Mouse (Mus musculus) lung, postnatal 0 days (tissue): ENCODE measurements around the gene Dus3l. TPM values are rescaled to one million over a fixed set of nuclear protein-coding genes. Genes with fewer than 3 reads are reported as not detected.

Source experiments
- ATAC-seq: fragments of 200-750 bp; cut with Nextera tagmentation; 2 replicates; pipeline ENCODE4 v1.8.0; 2017; ENCODE audit warnings: moderate library complexity
- DNase-seq: peaks from one replicate; pipeline ENCODE4 v3.0.0-alpha.2; 2016; ENCODE audit warnings: low spot score
- H3K27ac ChIP-seq: fragments of 300-500 bp; sonication (generic); 2 replicates; pipeline ENCODE4 v1.5.1; 2014; ENCODE audit warnings: antibody characterized with exemption, mild to moderate bottlenecking, low read length, mixed read lengths
- H3K27me3 ChIP-seq: fragments of 300-500 bp; sonication (generic); replicated peaks from 2 replicates; pipeline ENCODE4 v1.6.1; 2014; ENCODE audit warnings: low read length, mixed read lengths; ENCODE audit not compliant: insufficient read depth
- H3K36me3 ChIP-seq: fragments of 300-500 bp; sonication (generic); 2 replicates; pipeline ENCODE4 v1.6.1; 2014; ENCODE audit warnings: low read length, mixed read lengths; ENCODE audit not compliant: insufficient read depth
- H3K4me1 ChIP-seq: fragments of 300-500 bp; sonication (generic); 2 replicates; pipeline ENCODE4 v1.6.1; 2014; ENCODE audit warnings: antibody characterized with exemption, low read depth, low read length, mixed read lengths; ENCODE audit not compliant: insufficient read depth
- H3K4me2 ChIP-seq: fragments of 300-500 bp; sonication (generic); replicated peaks from 2 replicates; pipeline ENCODE4 v1.6.1; 2014; ENCODE audit warnings: low read depth, mild to moderate bottlenecking, low read length, moderate library complexity, mixed read lengths
- H3K4me3 ChIP-seq: fragments of 300-500 bp; sonication (generic); 2 replicates; pipeline ENCODE4 v1.5.1; 2014; ENCODE audit warnings: low read depth, low read length
- H3K9ac ChIP-seq: fragments of 300-500 bp; sonication (generic); replicated peaks from 2 replicates; pipeline ENCODE4 v1.6.1; 2014; ENCODE audit warnings: low read depth, mild to moderate bottlenecking
- H3K9me3 ChIP-seq: fragments of 300-500 bp; sonication (generic); 2 replicates; pipeline ENCODE4 v1.6.1; 2016; ENCODE audit warnings: low read length, mixed read lengths
- CTCF ChIP-seq: IDR thresholded peaks from 2 replicates; pipeline ENCODE4 v1.5.1; 2016; ENCODE audit warnings: antibody characterized with exemption, mild to moderate bottlenecking
- EP300 ChIP-seq: IDR thresholded peaks from 2 replicates; pipeline ENCODE4 v1.6.1; 2016; ENCODE audit warnings: antibody characterized with exemption, mild to moderate bottlenecking, control low read depth
- WGBS: fragments of 180-500 bp; shearing (Covaris S2); extraction: QIAGEN DNeasy Blood & Tissue Kit; methylation state at CpG from one replicate; pipeline ENCODE4 v1.1.7; 2014; 5-methylcytosine and 5-hydroxymethylcytosine counted together
- polyA plus RNA-seq: library from polyadenylated mRNA; unstranded; fragments of >200 nt; fragmentation: Nextera tagmentation; extraction: Ambion mirVana; gene quantifications from 2 replicates; pipeline ENCODE4 v1.2.1, GENCODE M21; 2015

The Dus3l gene
- polyA plus RNA-seq, 1 experiment from 2014 or later, result 29.7 TPM

- DNase-seq (peak; percentile 90), ATAC-seq (peak; percentile 82)
- Histone ChIP-seq H3K27ac (no peak overlapping the region), H3K9ac (no peak overlapping the region), H3K4me2 (no peak overlapping the region), H3K4me3 (no peak overlapping the region), H3K36me3 (no peaks in the 10 kb centered on the region), H3K4me1 (peaks cover 7% of the 10 kb centered on the region; the same call in 1 of the 2 replicates), H3K27me3 (no peaks in the 10 kb centered on the region), H3K9me3 (no peaks in the 10 kb centered on the region)
- WGBS, result 11% methylated on average over 24 of the region's 24 CpGs
- TF ChIP-seq EP300 (peak; percentile 41), CTCF (no peak)
Observed at GRCm38 (mm10) chr17:56814316-56815056, 49.9 kb downstream of the Dus3l start.

- H3K27me3 ChIP-seq, result no peaks in the 10 kb centered on the region
- DNase-seq, result no peak
- no peak overlapping the region for H3K9ac ChIP-seq
- H3K4me3 ChIP-seq, result no peak overlapping the region
- no peak overlapping the region for H3K4me2 ChIP-seq
- H3K27ac ChIP-seq, result no peak overlapping the region
- no peak for ATAC-seq
- H3K9me3 ChIP-seq, result no peaks in the 10 kb centered on the region
- peaks cover 7% of the 10 kb centered on the region; the same call in 1 of the 2 replicates for H3K4me1 ChIP-seq
- TF ChIP-seq CTCF, result no peak
- no peak for TF ChIP-seq EP300
- WGBS, result 88% methylated on average over 3 of the region's 3 CpGs
- no peaks in the 10 kb centered on the region for H3K36me3 ChIP-seq
Observed at GRCm38 (mm10) chr17:56815057-56815345, 50.4 kb downstream of the Dus3l start.

GRCm38 (mm10) chr17:56818067-56818636, 53.6 kb downstream of the Dus3l start:
- Histone ChIP-seq H3K27ac (no peak overlapping the region), H3K4me3 (no peak overlapping the region), H3K4me1 (no peaks in the 10 kb centered on the region), H3K36me3 (no peaks in the 10 kb centered on the region), H3K9ac (no peak overlapping the region), H3K27me3 (no peaks in the 10 kb centered on the region), H3K4me2 (no peak overlapping the region), H3K9me3 (no peaks in the 10 kb centered on the region)
- TF ChIP-seq CTCF (no peak), EP300 (no peak)
- DNase-seq, result no peak
- WGBS, result 39% methylated on average over 11 of the region's 11 CpGs
- no peak for ATAC-seq

- ATAC-seq (no peak), DNase-seq (no peak)
- Histone ChIP-seq H3K36me3 (no peaks in the 10 kb centered on the region), H3K27me3 (no peaks in the 10 kb centered on the region), H3K9me3 (no peaks in the 10 kb centered on the region), H3K4me2 (no peak overlapping the region), H3K4me1 (no peaks in the 10 kb centered on the region), H3K4me3 (no peak overlapping the region), H3K27ac (no peak overlapping the region), H3K9ac (no peak overlapping the region)
- TF ChIP-seq EP300 (no peak), CTCF (no peak)
- WGBS, result 58% methylated on average over 6 of the region's 6 CpGs
Observed at GRCm38 (mm10) chr17:56819032-56819545, 54.5 kb downstream of the Dus3l start.

Other genes starting within 250 kb of the Dus3l start
- gene Gm20219, start 210.4 kb upstream of the Dus3l start, polyA plus RNA-seq, result 3.5 and 3.8 TPM in 2 replicates
- 36.8 and 39.8 TPM in 2 replicates for gene Safb2, start 180.2 kb upstream of the Dus3l start, polyA plus RNA-seq
- gene Safb, start 179.9 kb upstream of the Dus3l start, polyA plus RNA-seq, result 43.4 and 47.1 TPM in 2 replicates
- gene 2410015M20Rik, start 155.0 kb upstream of the Dus3l start, polyA plus RNA-seq, result 201 and 230 TPM in 2 replicates
- gene Rpl36, start 151.3 kb upstream of the Dus3l start, polyA plus RNA-seq, result 1,643 and 1,764 TPM in 2 replicates
- gene Lonp1, start 137.9 kb upstream of the Dus3l start, polyA plus RNA-seq, result 23.4 and 24.2 TPM in 2 replicates
- gene Catsperd, start 136.6 kb upstream of the Dus3l start, polyA plus RNA-seq, result 0.12 and 0.32 TPM in 2 replicates
- 42.6 and 44.8 TPM in 2 replicates for gene Ranbp3, start 91.5 kb upstream of the Dus3l start, polyA plus RNA-seq
- 380 and 426 TPM in 2 replicates for gene Ndufa11, start 47.0 kb upstream of the Dus3l start, polyA plus RNA-seq
- gene Vmac, start 46.7 kb upstream of the Dus3l start, polyA plus RNA-seq, result 17.2 and 17.5 TPM in 2 replicates
- gene Nrtn, start 7.2 kb upstream of the Dus3l start, polyA plus RNA-seq, result 10.5 and 10.7 TPM in 2 replicates
- 0.23 and 0.33 TPM in 2 replicates for gene Prr22, start 5.5 kb downstream of the Dus3l start, polyA plus RNA-seq
- 5.9 and 6.6 TPM in 2 replicates for gene Rfx2, start 66.3 kb downstream of the Dus3l start, polyA plus RNA-seq
- gene Acsbg2, start 109.7 kb downstream of the Dus3l start, polyA plus RNA-seq, result not detected in 2 replicates
- gene 1700061G19Rik, start 110.7 kb downstream of the Dus3l start, polyA plus RNA-seq, result 0.15 and 0.23 TPM in 2 replicates
- 17.7 TPM in 2 replicates for gene Mllt1, start 170.7 kb downstream of the Dus3l start, polyA plus RNA-seq
- not detected in 2 replicates for gene Acer1, start 217.4 kb downstream of the Dus3l start, polyA plus RNA-seq
- 62.5 and 71.1 TPM in 2 replicates for gene Clpp, start 225.5 kb downstream of the Dus3l start, polyA plus RNA-seq
- 31.3 and 35.3 TPM in 2 replicates for gene Alkbh7, start 232.6 kb downstream of the Dus3l start, polyA plus RNA-seq
- gene Pspn, start 235.3 kb downstream of the Dus3l start, polyA plus RNA-seq, result 0.37 TPM in 1 of 2 replicates, not detected in the other
- gene Gtf2f1, start 246.5 kb downstream of the Dus3l start, polyA plus RNA-seq, result 33.3 and 37.0 TPM in 2 replicates
- gene Gm17949, start 246.7 kb downstream of the Dus3l start, polyA plus RNA-seq, result 0.50 and 0.68 TPM in 2 replicates